Mouse (Mus musculus) lung, embryonic 16.5 days (tissue): ENCODE data around the gene Gm8978. TPM values are rescaled to one million over a fixed set of nuclear protein-coding genes. Genes with fewer than 3 reads are reported as not detected.
"Not testable (repeated sequence)": the region's sequence is repeated elsewhere in the genome, so short reads cannot be mapped to it uniquely, and the experiment has no call there.

Experiments
- ATAC-seq: fragments of 200-750 bp; cut with Nextera tagmentation; 2 replicates; pipeline ENCODE4 v1.8.0; 2017; ENCODE audit warnings: low read depth, mild to moderate bottlenecking, moderate library complexity
- H3K27ac ChIP-seq: fragments of 300-500 bp; sonication (generic); 2 replicates; pipeline ENCODE4 v1.5.1; 2014; ENCODE audit warnings: mild to moderate bottlenecking, control low read depth, low read length
- H3K27me3 ChIP-seq: fragments of 300-500 bp; sonication (generic); 2 replicates; pipeline ENCODE4 v1.6.1; 2014; ENCODE audit warnings: low read depth, low read length, mixed read lengths; ENCODE audit not compliant: control insufficient read depth, insufficient read depth
- H3K36me3 ChIP-seq: fragments of 300-500 bp; sonication (generic); 2 replicates; pipeline ENCODE4 v1.6.1; 2014; ENCODE audit warnings: low read length; ENCODE audit not compliant: control insufficient read depth, insufficient read depth
- H3K4me1 ChIP-seq: fragments of 300-500 bp; sonication (generic); replicated peaks from 2 replicates; pipeline ENCODE4 v1.6.1; 2014; ENCODE audit warnings: low read length, mixed read lengths; ENCODE audit not compliant: control insufficient read depth, insufficient read depth
- H3K4me2 ChIP-seq: fragments of 300-500 bp; sonication (generic); 2 replicates; pipeline ENCODE4 v1.6.1; 2014; ENCODE audit warnings: low read depth, low read length, control low read depth
- H3K4me3 ChIP-seq: fragments of 300-500 bp; sonication (generic); 2 replicates; pipeline ENCODE4 v1.5.1; 2014; ENCODE audit warnings: mild to moderate bottlenecking, low read length, control low read depth
- H3K9ac ChIP-seq: fragments of 300-500 bp; sonication (generic); 2 replicates; pipeline ENCODE4 v1.6.1; 2014; ENCODE audit warnings: low read length, control low read depth
- H3K9me3 ChIP-seq: fragments of 300-500 bp; sonication (generic); 2 replicates; pipeline ENCODE4 v1.6.1; 2016; ENCODE audit warnings: low read length; ENCODE audit not compliant: control insufficient read depth
- WGBS: fragments of 180-500 bp; shearing (Covaris S2); extraction: QIAGEN DNeasy Blood & Tissue Kit; methylation state at CpG from one replicate; pipeline ENCODE4 v1.1.7; 2014; 5-methylcytosine and 5-hydroxymethylcytosine counted together
- microRNA-seq: library from miRNA; unstranded; fragments of <30 nt; microRNA quantifications from one replicate; pipeline ENCODE4, GENCODE M21; 2016
- polyA plus RNA-seq: library from polyadenylated mRNA; unstranded; fragments of >200 nt; fragmentation: Nextera tagmentation; extraction: Ambion mirVana; gene quantifications from 2 replicates; pipeline ENCODE4 v1.2.1, GENCODE M21; 2015

Gene Gm8978
- not detected in 2 replicates for polyA plus RNA-seq

DNA sequence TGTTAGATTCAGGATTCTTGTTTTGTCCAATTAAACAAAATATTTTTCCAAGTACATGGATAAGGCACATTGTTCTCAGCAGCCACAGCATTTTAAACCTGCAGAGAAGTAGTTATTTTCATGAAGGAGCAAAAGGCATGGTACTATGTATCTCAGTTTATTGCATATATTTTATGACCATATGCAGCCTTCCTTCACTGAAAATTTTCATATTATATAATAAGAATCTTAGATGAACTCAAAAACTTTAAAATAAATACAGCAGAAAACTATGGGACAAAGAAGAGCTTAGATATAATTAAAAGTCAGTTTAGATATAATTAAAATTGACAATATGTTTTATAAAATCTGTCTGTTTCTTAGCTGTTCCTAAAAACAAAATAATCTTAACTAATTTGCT lies at the start of gene Gm8978:
Gm8978 (minus strand) TSS at position 101 of the 400 bp plus-strand sequence.
- not testable (repeated sequence) for H3K9me3 ChIP-seq, H3K27me3 ChIP-seq, H3K4me3 ChIP-seq, H3K36me3 ChIP-seq, H3K27ac ChIP-seq, H3K9ac ChIP-seq, H3K4me2 ChIP-seq, H3K4me1 ChIP-seq, ATAC-seq

DNA sequence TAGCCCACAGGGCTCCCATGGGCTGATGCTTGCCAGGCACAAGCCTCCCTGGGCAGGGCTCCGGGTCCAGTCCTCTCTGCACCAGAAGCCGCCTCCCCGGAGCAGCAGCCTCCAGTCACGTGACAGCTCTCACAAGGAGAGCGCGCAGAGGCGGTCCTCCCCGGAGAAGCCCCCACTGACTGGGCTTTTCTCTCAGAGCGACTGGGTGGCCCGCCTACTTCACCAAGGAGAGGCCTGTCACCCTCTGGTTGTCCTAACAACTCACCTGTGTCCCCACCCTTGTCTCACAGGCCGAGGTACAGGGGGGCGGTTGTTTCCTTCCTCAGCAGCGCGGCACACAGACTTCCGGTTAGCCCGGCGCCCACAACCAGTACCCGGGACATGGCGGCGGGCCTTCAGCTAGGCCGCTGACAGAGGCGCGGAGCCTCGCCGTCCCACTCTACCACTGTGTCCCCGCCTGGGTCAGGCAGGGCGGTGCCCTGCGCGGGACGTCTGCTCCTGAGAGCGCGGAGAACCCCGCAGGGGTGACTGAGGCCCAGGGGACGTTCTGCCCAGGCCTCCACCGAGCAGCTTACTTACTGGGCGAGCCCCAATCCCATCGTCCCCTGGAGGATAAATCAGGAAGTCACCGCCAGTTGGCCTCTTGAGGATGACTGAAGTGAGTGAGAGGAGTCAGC lies 35.3 kb downstream of the Gm8978 start:
- peak; percentile 99 for ATAC-seq

DNA sequence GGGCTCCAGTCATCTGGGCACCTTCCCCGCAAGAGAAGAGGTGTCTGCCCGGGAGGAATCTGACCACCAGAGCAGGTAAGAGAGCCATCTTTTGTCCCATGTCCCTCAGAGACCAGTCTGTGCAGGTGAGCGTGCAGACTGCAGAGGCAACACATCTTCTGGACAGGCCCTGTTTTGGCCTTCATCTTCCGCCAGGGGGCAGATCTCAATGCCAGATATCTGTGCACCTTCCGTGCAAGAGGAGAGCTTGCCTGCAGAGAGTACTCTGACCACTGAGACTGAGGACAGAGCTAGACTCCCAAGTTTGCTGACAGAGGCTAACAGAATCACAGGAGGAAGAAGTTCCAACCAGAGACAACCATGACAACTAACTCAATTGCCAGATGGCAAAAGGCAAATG lies 56.5 kb downstream of the Gm8978 start:
- H3K9ac ChIP-seq, H3K9me3 ChIP-seq, H3K27me3 ChIP-seq, H3K36me3 ChIP-seq, H3K4me2 ChIP-seq, H3K4me1 ChIP-seq, H3K27ac ChIP-seq, ATAC-seq, H3K4me3 ChIP-seq: not testable (repeated sequence)
- WGBS: 77% methylated on average over 5 of the region's 5 CpGs

More for the DNA sequence above, 35.3 kb downstream of the Gm8978 start:
- not testable (repeated sequence) for H3K27me3 ChIP-seq, H3K4me1 ChIP-seq, H3K9me3 ChIP-seq, H3K36me3 ChIP-seq, H3K27ac ChIP-seq
- peak overlapping the region; percentile 46 for H3K4me3 ChIP-seq
- peak overlapping the region; percentile 59 for H3K9ac ChIP-seq
- WGBS: 3% methylated on average over 10 of the region's 38 CpGs
- H3K4me2 ChIP-seq: peak overlapping the region; percentile 55

Small RNAs within 50 kb of the gene (microRNA-seq; reads per million reads assigned to microRNA genes)
- gene Gm27440: not detected

Other genes starting within 250 kb of the Gm8978 start
- 7.5 and 9.6 TPM in 2 replicates for gene Rnls, start 233.0 kb downstream of the Gm8978 start, polyA plus RNA-seq
- not detected in 2 replicates for gene Lipo4, start 107.5 kb downstream of the Gm8978 start, polyA plus RNA-seq
- gene Lipo2, start 126.1 kb upstream of the Gm8978 start, polyA plus RNA-seq: 0.26 and 0.33 TPM in 2 replicates
- gene Lipo3, start 136.7 kb upstream of the Gm8978 start, polyA plus RNA-seq: 20.1 and 21.2 TPM in 2 replicates
- gene Lipo1, start 162.2 kb upstream of the Gm8978 start, polyA plus RNA-seq: not detected in 2 replicates